Mouse (Mus musculus): Measurements from ENCODE around the gene Hrh2.

- TF ChIP-seq CTCF (IDR thresholded peaks at IDR 0.05; ENCODE audit: low read depth) (no peak), EP300 (optimal IDR thresholded peaks at IDR 0.05) (no peak)
Measured at GRCm38 (mm10) chr13:54164462-54164861, 27.5 kb upstream of the Hrh2 start.

Data from stomach, postnatal 0 days (tissue).